Mouse (Mus musculus) brown adipose tissue, adult 24 weeks (tissue): ENCODE measurements at regions not wholly inside any gene's neighbourhood (a gene's known extent, or its start where the extent isn't known, plus 50 kb on each side); places are given as distances from the start of the nearest gene placed in this dataset.

Experiments
- H3K27ac ChIP-seq: fragments of 200-500 bp; replicated peaks from 2 replicates; pipeline ENCODE4 v1.5.1; 2012; ENCODE audit warnings: low read depth, mild to moderate bottlenecking, low read length
- H3K4me1 ChIP-seq: fragments of 200-500 bp; 2 replicates; pipeline ENCODE4 v1.6.1; 2012; ENCODE audit warnings: low read length, mixed read lengths; ENCODE audit not compliant: control insufficient read depth, insufficient read depth, insufficient read length
- H3K4me3 ChIP-seq: fragments of 200-500 bp; 2 replicates; pipeline ENCODE4 v1.5.1; 2012; ENCODE audit warnings: low read depth, mild to moderate bottlenecking, low read length, moderate library complexity; ENCODE audit not compliant: insufficient read depth

DNA sequence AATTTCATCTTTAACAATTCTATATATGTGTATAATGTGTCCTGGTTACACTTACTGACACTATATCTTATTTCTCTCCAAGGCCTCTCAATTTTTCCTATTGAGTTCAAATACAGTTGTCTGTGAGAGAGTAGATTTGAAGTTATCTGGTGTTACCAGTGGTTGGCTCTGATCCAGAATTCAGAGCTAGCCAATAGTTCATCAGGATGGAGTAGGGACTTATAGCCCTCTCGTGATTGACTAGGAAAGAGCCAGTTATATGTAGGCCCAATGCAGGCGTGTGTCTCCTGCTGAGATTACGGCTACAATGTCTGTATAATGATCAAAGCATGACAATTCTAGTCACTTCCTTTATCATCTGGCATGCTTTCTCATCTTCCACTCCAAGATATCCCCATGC is 1241.0 kb upstream of the Zeb2 start:
- H3K4me1 ChIP-seq = no peaks in the 10 kb centered on the region
- H3K27ac ChIP-seq = no peak overlapping the region
- no peak overlapping the region for H3K4me3 ChIP-seq

DNA sequence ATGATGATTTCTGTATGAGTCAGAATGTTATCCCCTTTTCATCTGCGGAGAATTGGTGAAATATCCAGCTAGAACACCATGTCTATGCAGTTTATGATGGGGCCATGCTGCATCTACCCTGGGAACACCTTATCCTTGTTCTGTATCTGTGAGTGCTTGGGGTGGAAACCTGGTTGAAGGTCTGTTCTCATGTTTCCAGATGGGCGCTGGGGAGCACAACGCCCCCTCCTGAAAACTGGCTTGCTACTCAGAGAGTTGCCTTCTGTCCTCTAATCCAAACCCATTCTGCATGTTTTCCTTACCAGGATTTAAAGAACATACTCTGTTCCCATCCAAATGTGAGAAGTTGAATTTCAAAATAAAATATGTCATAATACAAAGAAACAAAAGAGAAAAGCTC is 1239.5 kb upstream of the Zeb2 start:
- Histone ChIP-seq H3K27ac (no peak overlapping the region), H3K4me3 (no peak overlapping the region), H3K4me1 (no peaks in the 10 kb centered on the region)

DNA sequence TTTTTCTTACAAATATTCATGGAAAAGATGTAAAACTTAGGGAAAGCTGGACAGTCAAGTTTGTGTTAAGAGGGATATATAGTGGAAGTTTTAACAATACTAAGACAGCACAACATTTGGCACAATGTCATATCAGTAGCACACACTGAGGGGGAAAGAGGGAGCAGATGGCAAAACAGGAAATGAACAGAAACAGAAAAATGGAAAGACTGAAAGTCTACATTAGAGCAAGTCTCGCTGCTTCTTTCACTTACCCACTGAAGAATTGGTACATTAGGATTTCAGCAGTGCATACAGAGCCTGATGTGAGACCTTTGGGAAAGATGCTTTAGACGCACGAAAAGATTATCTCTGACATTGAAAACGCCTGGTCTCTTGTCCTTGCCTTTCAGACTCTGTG is 1223.5 kb upstream of the Zeb2 start:
- Histone ChIP-seq H3K4me1 (no peaks in the 10 kb centered on the region), H3K27ac (no peak overlapping the region), H3K4me3 (no peak overlapping the region)

GRCm38 (mm10) chr2:46316666-46317065 is 1199.5 kb upstream of the Zeb2 start:
- Histone ChIP-seq H3K27ac (no peak overlapping the region), H3K4me1 (no peaks in the 10 kb centered on the region), H3K4me3 (no peak overlapping the region)

DNA sequence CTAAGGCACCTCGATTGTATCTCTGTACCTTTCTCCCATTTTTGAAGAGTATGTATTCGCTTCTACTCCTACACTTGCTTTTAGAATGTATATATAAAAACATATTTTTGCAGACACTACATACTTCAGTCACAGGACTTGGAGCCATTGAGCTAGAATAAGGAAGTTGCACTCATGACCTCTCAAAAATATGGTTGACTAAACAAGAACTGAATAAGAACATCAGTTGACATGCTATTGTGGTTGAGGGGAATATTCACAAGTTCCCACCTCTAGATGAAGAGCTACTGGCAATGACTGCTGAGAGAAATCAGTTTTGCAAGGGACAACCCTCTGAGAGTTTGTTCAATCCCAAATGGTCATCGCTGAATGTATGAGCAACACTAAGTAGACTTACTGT is 1198.0 kb upstream of the Zeb2 start:
- H3K27ac ChIP-seq = no peak overlapping the region
- no peaks in the 10 kb centered on the region for H3K4me1 ChIP-seq
- no peak overlapping the region for H3K4me3 ChIP-seq

DNA sequence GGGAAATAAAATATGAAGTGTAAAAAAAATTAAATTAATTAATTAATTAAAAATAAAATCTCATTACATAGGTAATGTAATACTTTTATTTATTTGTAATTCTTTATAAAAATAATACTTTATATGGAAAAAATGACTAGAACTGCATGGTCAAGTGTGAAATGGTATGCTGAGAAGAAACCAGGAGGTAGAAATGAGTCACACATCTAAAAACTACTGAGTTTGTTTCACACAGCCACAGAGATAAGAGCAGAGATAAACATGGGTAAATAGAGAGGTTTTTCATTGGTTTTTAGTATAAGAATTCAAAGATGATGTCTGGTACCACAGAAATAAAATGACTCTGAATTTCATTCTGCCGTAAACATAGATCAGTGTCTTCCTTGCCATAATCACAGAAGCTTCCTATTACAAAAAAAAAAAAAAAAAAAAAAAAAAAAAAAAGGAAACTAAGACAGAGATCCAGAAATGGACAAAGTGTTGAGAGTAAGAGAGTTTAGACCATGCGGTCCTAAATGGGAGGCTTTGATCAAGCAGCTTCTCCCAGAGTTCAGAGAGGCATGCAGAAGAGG is 1190.5 kb upstream of the Zeb2 start:
- H3K4me1 ChIP-seq = no peaks in the 10 kb centered on the region
- no peak overlapping the region for H3K4me3 ChIP-seq
- H3K27ac ChIP-seq = no peak overlapping the region

DNA sequence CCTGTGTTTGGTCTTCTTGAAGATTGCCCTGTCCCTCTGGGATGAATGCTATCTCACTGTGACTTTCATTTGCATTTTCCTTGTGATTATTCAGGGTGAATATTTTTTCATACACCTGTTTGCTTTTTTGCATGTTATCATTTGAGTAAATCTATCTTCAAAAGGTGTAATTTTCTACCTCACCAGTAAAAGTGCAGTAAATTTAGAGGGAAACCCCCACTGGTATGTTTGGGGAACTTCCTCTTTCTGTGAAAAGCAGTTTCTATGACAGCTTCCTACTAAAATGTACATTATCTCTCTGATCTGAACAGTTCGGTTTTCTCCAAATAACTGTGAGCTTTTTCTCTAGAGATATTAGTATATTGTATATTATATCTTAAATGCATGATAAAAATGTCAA is 1185.4 kb upstream of the Zeb2 start:
- no peaks in the 10 kb centered on the region for H3K4me1 ChIP-seq
- no peak overlapping the region for H3K4me3 ChIP-seq
- no peak overlapping the region for H3K27ac ChIP-seq

DNA sequence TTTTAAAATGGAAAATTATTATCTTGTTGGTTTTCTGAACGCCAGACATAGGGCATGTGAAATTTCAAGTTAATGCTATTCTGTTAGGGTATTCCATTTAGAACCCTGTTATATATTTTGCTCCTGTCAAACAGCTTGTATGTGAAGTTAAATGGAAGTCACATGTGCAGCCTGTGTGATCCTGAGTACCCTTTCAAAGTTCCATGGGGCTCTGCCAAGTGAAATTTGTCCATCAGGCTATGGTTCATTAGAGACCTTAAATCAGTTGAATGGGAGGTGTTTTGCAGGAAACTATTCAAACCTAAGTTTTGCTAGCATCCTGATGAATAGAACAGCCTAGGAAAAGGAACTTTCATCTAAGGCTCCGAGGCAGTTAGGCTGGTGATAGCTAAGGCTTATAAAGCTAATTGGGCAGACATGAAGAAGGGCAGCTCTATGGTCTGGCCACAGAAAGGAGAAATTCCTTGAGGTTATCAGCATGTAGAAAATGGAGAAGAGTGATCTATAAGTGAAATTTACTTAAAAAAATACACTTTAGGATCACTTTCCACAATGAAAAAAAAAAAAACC is 1180.2 kb upstream of the Zeb2 start:
- Histone ChIP-seq H3K4me1 (no peaks in the 10 kb centered on the region), H3K4me3 (no peak overlapping the region), H3K27ac (no peak overlapping the region)

- no peaks in the 10 kb centered on the region for H3K4me1 ChIP-seq
- H3K27ac ChIP-seq = no peak overlapping the region
- H3K4me3 ChIP-seq = no peak overlapping the region
Observed at GRCm38 (mm10) chr2:46283929-46284598, 1166.9 kb upstream of the Zeb2 start.

DNA sequence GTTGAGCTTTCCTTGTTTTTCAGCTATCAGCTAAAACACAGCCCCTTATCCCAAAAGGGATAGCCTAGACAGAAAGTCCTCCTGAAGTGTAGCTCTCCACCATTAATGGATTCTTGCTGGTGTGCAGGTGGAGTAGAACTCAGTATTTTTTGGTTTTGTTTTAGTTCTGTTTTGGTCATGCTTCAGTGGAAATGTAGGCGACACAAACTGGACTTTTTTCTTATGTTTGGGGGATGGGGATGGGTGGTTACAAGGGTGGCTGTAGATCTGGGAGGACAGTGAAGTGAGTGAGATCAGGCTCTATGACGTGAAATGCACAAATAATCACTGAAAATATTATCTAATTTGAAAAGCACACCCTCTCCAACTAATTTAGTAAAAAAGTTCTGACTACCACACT is 1163.6 kb upstream of the Zeb2 start:
- no peak overlapping the region for H3K4me3 ChIP-seq
- H3K27ac ChIP-seq = no peak overlapping the region

DNA sequence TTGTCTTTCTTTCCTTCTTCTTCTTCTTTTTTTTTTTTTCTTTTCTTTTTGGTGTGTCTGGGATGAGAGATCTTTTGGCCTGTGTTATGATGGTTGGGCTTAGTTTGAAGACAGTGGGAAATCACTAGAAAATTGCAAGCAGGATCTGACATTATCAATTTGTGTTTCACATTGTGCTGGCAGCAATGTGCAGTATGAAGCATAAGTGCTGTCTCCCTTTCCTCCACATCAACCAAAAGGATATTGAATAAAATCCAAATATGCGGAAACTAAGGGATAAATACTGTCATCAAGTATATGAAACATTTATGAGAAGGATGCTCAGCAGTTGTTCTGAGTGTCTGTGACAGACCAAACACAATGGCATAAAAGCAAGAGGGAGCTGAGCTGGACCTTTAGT is 1144.4 kb upstream of the Zeb2 start:
- H3K4me3 ChIP-seq = no peak overlapping the region
- H3K4me1 ChIP-seq = no peaks in the 10 kb centered on the region
- H3K27ac ChIP-seq = no peak overlapping the region

More for the DNA sequence above, 1163.6 kb upstream of the Zeb2 start:
- no peaks in the 10 kb centered on the region for H3K4me1 ChIP-seq

GRCm38 (mm10) chr2:46251562-46251961 is 1134.4 kb upstream of the Zeb2 start:
- no peak overlapping the region for H3K27ac ChIP-seq
- no peaks in the 10 kb centered on the region for H3K4me1 ChIP-seq
- no peak overlapping the region for H3K4me3 ChIP-seq

- H3K4me1 ChIP-seq = no peaks in the 10 kb centered on the region
- H3K4me3 ChIP-seq = no peak overlapping the region
- no peak overlapping the region for H3K27ac ChIP-seq
Observed at GRCm38 (mm10) chr2:46245717-46246116, 1128.5 kb upstream of the Zeb2 start.

DNA sequence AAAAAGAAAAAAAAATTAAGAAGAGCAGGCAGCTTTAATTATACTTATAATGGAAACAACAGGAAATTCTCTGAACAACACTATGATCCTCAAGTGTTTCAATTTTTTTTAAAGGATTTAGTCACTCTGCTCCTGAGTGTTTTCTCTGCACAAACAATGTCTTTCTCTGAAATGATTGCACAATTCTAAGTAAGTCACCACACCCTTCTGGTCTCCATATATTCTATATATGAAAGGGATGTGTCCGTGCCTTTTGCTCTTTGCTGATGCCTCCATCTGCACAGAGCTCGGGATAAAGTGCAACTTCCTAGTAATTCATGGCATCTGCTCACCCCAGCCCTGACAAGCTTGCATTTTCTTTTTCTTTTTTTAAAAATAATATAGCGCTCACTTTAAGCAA is 1127.5 kb upstream of the Zeb2 start:
- Histone ChIP-seq H3K4me3 (no peak overlapping the region), H3K27ac (no peak overlapping the region), H3K4me1 (no peaks in the 10 kb centered on the region)

- Histone ChIP-seq H3K4me1 (no peaks in the 10 kb centered on the region), H3K27ac (no peak overlapping the region), H3K4me3 (no peak overlapping the region)
Observed at GRCm38 (mm10) chr2:46242806-46243205, 1125.6 kb upstream of the Zeb2 start.

- no peak overlapping the region for H3K27ac ChIP-seq
- H3K4me3 ChIP-seq = no peak overlapping the region
- H3K4me1 ChIP-seq = no peaks in the 10 kb centered on the region
Observed at GRCm38 (mm10) chr2:46239874-46240273, 1122.7 kb upstream of the Zeb2 start.
